Mouse (Mus musculus) heart, embryonic 16.5 days (tissue): ENCODE data around the gene Wdr82. TPM values are rescaled to one million over a fixed set of nuclear protein-coding genes. Genes with fewer than 3 reads are reported as not detected.
A peak's percentile ranks its signal among the peaks of the same experiment; 100 is the strongest.

Experiments used
- ATAC-seq: fragments of 200-750 bp; cut with Nextera tagmentation; replicated peaks from 2 replicates; pipeline ENCODE4 v1.8.0; 2017; ENCODE audit warnings: moderate number of reproducible peaks; ENCODE audit not compliant: insufficient read depth, low FRiP score; ENCODE audit errors: extremely low read depth
- H3K27ac ChIP-seq: fragments of 300-500 bp; sonication (generic); 2 replicates; pipeline ENCODE4 v1.5.1; 2014; ENCODE audit warnings: mild to moderate bottlenecking, low read length, control low read depth, moderate library complexity
- H3K27me3 ChIP-seq: fragments of 300-500 bp; sonication (generic); 2 replicates; pipeline ENCODE4 v1.6.1; 2014; ENCODE audit warnings: low read length, mixed read lengths; ENCODE audit not compliant: control insufficient read depth, insufficient read depth
- H3K36me3 ChIP-seq: fragments of 300-500 bp; sonication (generic); 2 replicates; pipeline ENCODE4 v1.6.1; 2014; ENCODE audit not compliant: control insufficient read depth, insufficient read depth
- H3K4me1 ChIP-seq: fragments of 300-500 bp; sonication (generic); 2 replicates; pipeline ENCODE4 v1.6.1; 2014; ENCODE audit warnings: low read length, mixed read lengths; ENCODE audit not compliant: control insufficient read depth, insufficient read depth
- H3K4me2 ChIP-seq: fragments of 300-500 bp; sonication (generic); 2 replicates; pipeline ENCODE4 v1.6.1; 2014; ENCODE audit warnings: low read depth, mild to moderate bottlenecking, control low read depth, low read length
- H3K4me3 ChIP-seq: fragments of 300-500 bp; sonication (generic); 2 replicates; pipeline ENCODE4 v1.5.1; 2014; ENCODE audit warnings: mild to moderate bottlenecking, control low read depth, low read length
- H3K9ac ChIP-seq: fragments of 300-500 bp; sonication (generic); 2 replicates; pipeline ENCODE4 v1.6.1; 2014; ENCODE audit warnings: low read length, control low read depth
- H3K9me3 ChIP-seq: fragments of 300-500 bp; sonication (generic); replicated peaks from 2 replicates; pipeline ENCODE4 v1.6.1; 2016; ENCODE audit warnings: low read length; ENCODE audit not compliant: control insufficient read depth
- WGBS: fragments of 180-500 bp; shearing (Covaris S2); extraction: QIAGEN DNeasy Blood & Tissue Kit; methylation state at CpG from one replicate; pipeline ENCODE4 v1.1.7; 2014; 5-methylcytosine and 5-hydroxymethylcytosine counted together
- polyA plus RNA-seq: library from polyadenylated mRNA; unstranded; fragments of >200 nt; fragmentation: Nextera tagmentation; extraction: Ambion mirVana; gene quantifications from 2 replicates; pipeline ENCODE4 v1.2.1, GENCODE M21; 2015

Gene Wdr82
- polyA plus RNA-seq, 1 experiment from 2014 or later = 18.2 TPM

GRCm38 (mm10) chr9:106199535-106200272, 29.0 kb downstream of the Wdr82 start, which contains the start of gene Ppm1m:
TSS of gene Ppm1m (minus strand) at chr9:106199746.
- H3K4me2 ChIP-seq = peak within 1 kb of the TSS; percentile 67
- no peaks in the 10 kb centered on the region for H3K27me3 ChIP-seq
- H3K27ac ChIP-seq = peak within 1 kb of the TSS; percentile 22; the same call in 1 of the 2 replicates
- 49% methylated on average over 18 of the region's 18 CpGs for WGBS
- no peaks in the 10 kb centered on the region for H3K9me3 ChIP-seq
- H3K4me3 ChIP-seq = peak within 1 kb of the TSS; percentile 55
- peak within 1 kb of the TSS; percentile 69 for H3K9ac ChIP-seq
- H3K36me3 ChIP-seq = peaks cover 9% of the 10 kb centered on the region; the same call in 1 of the 2 replicates
- peak; percentile 0; the same call in 1 of the 2 replicates for ATAC-seq
- peaks cover 25% of the 10 kb centered on the region for H3K4me1 ChIP-seq

GRCm38 (mm10) chr9:106201895-106202294, 31.2 kb downstream of the Wdr82 start:
- H3K27ac ChIP-seq = no peak overlapping the region
- no peak overlapping the region; the same call in 1 of the 2 replicates for H3K4me2 ChIP-seq
- H3K27me3 ChIP-seq = no peaks in the 10 kb centered on the region
- WGBS = 78% methylated on average over 3 of the region's 3 CpGs
- no peak for ATAC-seq
- H3K9me3 ChIP-seq = no peaks in the 10 kb centered on the region
- no peak overlapping the region for H3K4me3 ChIP-seq
- no peak overlapping the region for H3K9ac ChIP-seq
- H3K4me1 ChIP-seq = peaks cover 39% of the 10 kb centered on the region
- no peaks in the 10 kb centered on the region for H3K36me3 ChIP-seq

GRCm38 (mm10) chr9:106202819-106203636, 32.3 kb downstream of the Wdr82 start, which contains the start of gene Twf2:
TSS of gene Twf2 (plus strand) at chr9:106203108.
- peaks cover 40% of the 10 kb centered on the region for H3K4me1 ChIP-seq
- 1% methylated on average over 59 of the region's 61 CpGs for WGBS

GRCm38 (mm10) chr9:106203990-106204851, 33.5 kb downstream of the Wdr82 start:
- no peak for ATAC-seq
- H3K36me3 ChIP-seq = no peaks in the 10 kb centered on the region
- peak overlapping the region; percentile 84 for H3K27ac ChIP-seq
- WGBS = 65% methylated on average over 7 of the region's 7 CpGs
- peak overlapping the region; percentile 65 for H3K4me2 ChIP-seq
- no peaks in the 10 kb centered on the region for H3K27me3 ChIP-seq
- H3K4me3 ChIP-seq = peak overlapping the region; percentile 84
- no peaks in the 10 kb centered on the region for H3K9me3 ChIP-seq
- H3K9ac ChIP-seq = peak overlapping the region; percentile 49
- peaks cover 40% of the 10 kb centered on the region for H3K4me1 ChIP-seq

More at GRCm38 (mm10) chr9:106202819-106203636, 32.3 kb downstream of the Wdr82 start, which contains the start of gene Twf2:
- Histone ChIP-seq H3K27ac (peak within 1 kb of the TSS; percentile 84), H3K9me3 (no peaks in the 10 kb centered on the region), H3K4me3 (peak within 1 kb of the TSS; percentile 84), H3K4me2 (peak within 1 kb of the TSS; percentile 65), H3K27me3 (no peaks in the 10 kb centered on the region), H3K36me3 (no peaks in the 10 kb centered on the region), H3K9ac (peak within 1 kb of the TSS; percentile 82)
- ATAC-seq = peak; percentile 88

GRCm38 (mm10) chr9:106205713-106206290, 35.1 kb downstream of the Wdr82 start:
- no peaks in the 10 kb centered on the region for H3K9me3 ChIP-seq
- H3K4me1 ChIP-seq = peaks cover 34% of the 10 kb centered on the region
- no peaks in the 10 kb centered on the region for H3K36me3 ChIP-seq
- no peak overlapping the region for H3K9ac ChIP-seq
- ATAC-seq = no peak
- peak overlapping the region; percentile 51 for H3K27ac ChIP-seq
- WGBS = 66% methylated on average over 7 of the region's 7 CpGs
- H3K27me3 ChIP-seq = no peaks in the 10 kb centered on the region
- no peak overlapping the region for H3K4me3 ChIP-seq
- H3K4me2 ChIP-seq = no peak overlapping the region

- Histone ChIP-seq H3K9ac (peak overlapping the region; percentile 52), H3K27ac (peak overlapping the region; percentile 51), H3K27me3 (no peaks in the 10 kb centered on the region), H3K4me2 (peak overlapping the region; percentile 48), H3K36me3 (no peaks in the 10 kb centered on the region), H3K4me3 (peak overlapping the region; percentile 20; the same call in 1 of the 2 replicates), H3K9me3 (no peaks in the 10 kb centered on the region), H3K4me1 (peaks cover 37% of the 10 kb centered on the region)
- WGBS = 25% methylated on average over 2 of the region's 2 CpGs
- no peak for ATAC-seq
These were observed 35.8 kb downstream of the Wdr82 start for GRCm38 (mm10) chr9:106206515-106206914.

- Histone ChIP-seq H3K4me2 (no peak overlapping the region), H3K4me3 (no peak overlapping the region), H3K36me3 (peaks cover 4% of the 10 kb centered on the region; the same call in 1 of the 2 replicates), H3K4me1 (peaks cover 38% of the 10 kb centered on the region), H3K9ac (no peak overlapping the region), H3K27ac (no peak overlapping the region), H3K9me3 (no peaks in the 10 kb centered on the region), H3K27me3 (no peaks in the 10 kb centered on the region)
- WGBS = 74% methylated on average over 5 of the region's 5 CpGs
- ATAC-seq = no peak
These were observed 37.5 kb downstream of the Wdr82 start for GRCm38 (mm10) chr9:106208181-106208580.

- 91% methylated on average over 4 of the region's 4 CpGs for WGBS
- Histone ChIP-seq H3K27ac (no peak overlapping the region), H3K4me2 (no peak overlapping the region), H3K9me3 (no peaks in the 10 kb centered on the region), H3K9ac (no peak overlapping the region), H3K4me1 (peaks cover 21% of the 10 kb centered on the region), H3K4me3 (no peak overlapping the region), H3K36me3 (peaks cover 21% of the 10 kb centered on the region), H3K27me3 (no peaks in the 10 kb centered on the region)
- ATAC-seq = no peak
These were observed 39.2 kb downstream of the Wdr82 start for GRCm38 (mm10) chr9:106209954-106210353.
